Mouse (Mus musculus): ENCODE results near the gene Serinc5.

DNA sequence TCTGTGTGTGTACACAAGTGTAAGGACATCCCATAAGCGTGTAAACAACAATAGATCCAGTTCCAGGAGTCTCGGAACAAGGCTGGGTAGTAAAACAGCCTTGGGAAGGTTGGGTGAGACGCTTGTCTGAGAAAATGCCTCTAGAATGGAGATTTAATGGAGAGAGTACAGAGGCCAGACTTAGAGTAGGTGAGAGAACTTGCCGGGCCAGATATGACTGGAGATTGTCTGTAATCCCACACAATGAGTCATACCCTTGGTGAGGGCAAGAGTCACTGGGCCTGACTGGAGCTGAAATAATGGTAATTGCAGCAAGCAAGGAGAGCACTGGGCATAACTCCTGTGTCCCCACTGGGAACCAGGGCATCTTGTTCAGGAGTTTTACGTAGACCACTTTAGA is 2.2 kb downstream of the Serinc5 start:
- TF ChIP-seq POLR2A (IDR thresholded peaks at IDR 0.05; ENCODE audit: low read depth, low read length) (no peak), CTCF (IDR thresholded peaks at IDR 0.05; ENCODE audit: extremely low read depth, insufficient read length, insufficient replicate concordance, low read depth, low read length) (no peak)

All from small intestine, adult 2 months (tissue).